Mouse (Mus musculus) hindbrain, postnatal 0 days (tissue): ENCODE results near the gene Ptprm. TPM values are rescaled to one million over a fixed set of nuclear protein-coding genes. Genes with fewer than 3 reads are reported as not detected.

Source experiments
- ATAC-seq: fragments of 200-750 bp; cut with Nextera tagmentation; 2 replicates; pipeline ENCODE4 v1.8.0; 2017; ENCODE audit warnings: mild to moderate bottlenecking, moderate TSS enrichment, moderate library complexity
- DNase-seq: peaks from one replicate; pipeline ENCODE4 v3.0.0-alpha.2; 2015; ENCODE audit warnings: low spot score
- H3K27ac ChIP-seq: fragments of 300-500 bp; sonication (generic); 2 replicates; pipeline ENCODE4 v1.5.1; 2014; ENCODE audit warnings: mild to moderate bottlenecking
- H3K27me3 ChIP-seq: fragments of 300-500 bp; sonication (generic); 2 replicates; pipeline ENCODE4 v1.6.1; 2014; ENCODE audit warnings: low read length, mixed read lengths; ENCODE audit not compliant: insufficient read depth
- H3K36me3 ChIP-seq: fragments of 300-500 bp; sonication (generic); 2 replicates; pipeline ENCODE4 v1.6.1; 2014; ENCODE audit warnings: low read length, mixed read lengths; ENCODE audit not compliant: insufficient read depth
- H3K4me1 ChIP-seq: fragments of 300-500 bp; sonication (generic); 2 replicates; pipeline ENCODE4 v1.6.1; 2014; ENCODE audit warnings: antibody characterized with exemption, low read length, mixed read lengths; ENCODE audit not compliant: insufficient read depth
- H3K4me2 ChIP-seq: fragments of 300-500 bp; sonication (generic); 2 replicates; pipeline ENCODE4 v1.6.1; 2014; ENCODE audit warnings: low read depth, mild to moderate bottlenecking, low read length, moderate library complexity, mixed read lengths
- H3K4me3 ChIP-seq: fragments of 300-500 bp; sonication (generic); 2 replicates; pipeline ENCODE4 v1.5.1; 2014; ENCODE audit warnings: low read length
- H3K9ac ChIP-seq: fragments of 300-500 bp; sonication (generic); replicated peaks from 2 replicates; pipeline ENCODE4 v1.6.1; 2014; ENCODE audit warnings: mild to moderate bottlenecking, low read length, moderate library complexity, mixed read lengths
- H3K9me3 ChIP-seq: fragments of 300-500 bp; sonication (generic); 2 replicates; pipeline ENCODE4 v1.6.1; 2016; ENCODE audit warnings: low read length, mixed read lengths
- CTCF ChIP-seq: IDR thresholded peaks from 2 replicates; pipeline ENCODE4 v1.5.1; 2016; ENCODE audit warnings: antibody characterized with exemption, control low read depth, low read depth
- WGBS: fragments of 180-500 bp; shearing (Covaris S2); extraction: QIAGEN DNeasy Blood & Tissue Kit; methylation state at CpG from one replicate; pipeline ENCODE4 v1.1.7; 2014; 5-methylcytosine and 5-hydroxymethylcytosine counted together
- polyA plus RNA-seq: library from polyadenylated mRNA; unstranded; fragments of >200 nt; fragmentation: Nextera tagmentation; extraction: Ambion mirVana; gene quantifications from 2 replicates; pipeline ENCODE4 v1.2.1, GENCODE M21; 2015
- total RNA-seq: library from RNA; depleted of rRNA; stranded (reverse); fragments of >200 nt; gene quantifications from 2 replicates; pipeline ENCODE4 v1.2.3, GENCODE M21; 2014; rRNA removed

The Ptprm gene
- total RNA-seq (52.4 and 63.6 TPM in 2 replicates), polyA plus RNA-seq (19.3 and 19.9 TPM in 2 replicates)

GRCm38 (mm10) chr17:67354451-67355011, at the start of gene Ptprm:
Gene Ptprm (minus strand): TSS chr17:67354457.
- H3K4me2 ChIP-seq, result peak within 1 kb of the TSS; percentile 87
- peak within 1 kb of the TSS; percentile 70 for H3K9ac ChIP-seq
- no peak for TF ChIP-seq CTCF
- peak; percentile 95 for ATAC-seq
- no peaks in the 10 kb centered on the region for H3K36me3 ChIP-seq
- no peaks in the 10 kb centered on the region for H3K9me3 ChIP-seq
- peak within 1 kb of the TSS; percentile 79 for H3K4me3 ChIP-seq
- no peaks in the 10 kb centered on the region for H3K27me3 ChIP-seq
- WGBS, result under 1% methylated on average over 37 of the region's 73 CpGs
- no peaks in the 10 kb centered on the region for H3K4me1 ChIP-seq
- H3K27ac ChIP-seq, result peak within 1 kb of the TSS; percentile 74
- peak; percentile 92 for DNase-seq

DNA sequence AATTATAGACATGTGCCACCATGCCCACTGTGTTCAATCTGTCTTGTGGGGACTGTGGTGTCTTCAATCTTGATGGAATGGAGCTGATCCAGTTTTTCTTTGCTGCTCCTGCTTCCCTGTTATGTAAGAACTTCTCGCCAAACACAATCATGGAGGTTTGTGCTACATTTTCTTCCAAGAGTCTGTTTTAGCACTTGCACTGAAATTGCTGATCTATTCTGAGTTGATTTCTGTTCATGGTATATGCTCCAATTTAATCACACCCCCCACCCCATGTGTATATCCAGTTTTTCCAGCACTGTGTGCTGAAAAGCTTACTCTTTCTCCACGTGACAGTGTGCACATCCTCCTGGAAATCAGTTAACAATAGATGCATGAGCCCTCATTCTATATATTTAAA, 41.9 kb upstream of the Ptprm start:
- Histone ChIP-seq H3K36me3 (no peaks in the 10 kb centered on the region), H3K4me2 (no peak overlapping the region), H3K4me3 (no peak overlapping the region), H3K9me3 (no peaks in the 10 kb centered on the region), H3K9ac (no peak overlapping the region), H3K27me3 (no peaks in the 10 kb centered on the region), H3K4me1 (no peaks in the 10 kb centered on the region), H3K27ac (no peak overlapping the region)
- TF ChIP-seq CTCF, result no peak
- ATAC-seq (no peak), DNase-seq (no peak)
- WGBS, result 83% methylated on average over 2 of the region's 2 CpGs

DNA sequence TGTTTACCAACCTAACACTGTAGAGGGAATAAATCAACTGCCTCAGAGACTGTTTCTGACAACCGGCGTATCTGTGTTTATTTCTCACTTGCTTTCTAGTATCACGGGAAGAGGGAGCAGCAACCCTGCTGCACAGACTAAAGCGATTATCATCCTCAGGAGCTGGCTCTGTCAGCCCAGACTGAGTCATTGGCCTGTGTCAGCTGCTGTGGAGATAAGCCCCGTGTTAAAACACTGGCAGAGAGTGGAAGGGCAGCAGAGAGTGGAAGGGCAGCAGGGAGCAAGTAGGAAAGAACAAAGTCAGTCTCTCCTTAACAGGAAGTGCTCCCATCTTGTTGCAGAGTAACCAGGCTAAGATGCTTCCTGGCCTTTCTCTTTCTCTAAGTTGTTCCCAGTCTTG, 36.6 kb upstream of the Ptprm start:
- TF ChIP-seq CTCF, result no peak
- DNase-seq (no peak), ATAC-seq (no peak)
- Histone ChIP-seq H3K9me3 (no peaks in the 10 kb centered on the region), H3K4me1 (no peaks in the 10 kb centered on the region), H3K27ac (no peak overlapping the region), H3K4me2 (no peak overlapping the region), H3K4me3 (no peak overlapping the region), H3K9ac (no peak overlapping the region), H3K27me3 (no peaks in the 10 kb centered on the region), H3K36me3 (no peaks in the 10 kb centered on the region)
- 57% methylated on average over 5 of the region's 5 CpGs for WGBS

DNA sequence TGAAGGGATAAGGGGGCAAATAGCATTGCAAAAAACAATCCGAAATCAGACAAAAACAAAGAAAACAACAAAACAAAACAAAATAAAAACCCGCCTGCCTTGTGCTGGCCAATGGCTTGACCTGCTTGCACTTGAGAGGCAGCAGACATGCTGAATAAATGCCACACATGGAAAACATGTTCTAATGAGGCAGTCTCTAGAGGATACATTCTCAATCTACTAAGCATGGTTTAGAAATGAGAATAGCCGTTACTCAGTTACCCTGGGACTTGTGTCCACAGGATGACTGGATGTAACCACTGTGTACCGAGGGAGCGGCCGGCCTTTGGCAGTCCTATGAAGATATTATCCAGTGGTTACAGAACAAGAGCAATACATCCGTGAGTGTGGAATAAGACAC, 33.9 kb upstream of the Ptprm start:
- no peak overlapping the region for H3K4me2 ChIP-seq
- no peak for DNase-seq
- 80% methylated on average over 7 of the region's 7 CpGs for WGBS
- H3K36me3 ChIP-seq, result no peaks in the 10 kb centered on the region
- no peaks in the 10 kb centered on the region for H3K27me3 ChIP-seq
- TF ChIP-seq CTCF, result no peak
- H3K4me1 ChIP-seq, result no peaks in the 10 kb centered on the region
- no peak overlapping the region for H3K9ac ChIP-seq
- no peaks in the 10 kb centered on the region for H3K9me3 ChIP-seq
- H3K27ac ChIP-seq, result no peak overlapping the region
- H3K4me3 ChIP-seq, result no peak overlapping the region
- no peak for ATAC-seq

DNA sequence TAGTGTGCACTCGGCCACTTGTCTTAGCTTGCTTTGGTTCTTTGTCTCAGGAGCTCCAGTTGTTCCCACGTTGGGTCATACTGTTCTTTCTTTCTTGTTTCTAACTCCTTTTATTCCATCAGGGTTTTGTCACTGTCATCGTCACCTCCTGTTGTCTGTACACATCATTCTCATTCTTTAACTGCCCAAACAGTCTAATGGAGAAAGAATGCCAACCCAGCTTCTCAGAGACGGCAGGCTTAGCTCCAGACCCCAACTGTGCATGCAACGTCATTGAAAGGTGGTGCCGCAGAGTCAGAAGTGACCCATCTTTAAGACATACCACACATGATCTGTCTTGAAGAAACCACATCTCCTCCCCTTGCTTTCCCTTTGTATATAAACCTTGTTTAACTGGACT, 31.0 kb upstream of the Ptprm start:
- Histone ChIP-seq H3K4me1 (no peaks in the 10 kb centered on the region), H3K27ac (no peak overlapping the region), H3K4me2 (no peak overlapping the region), H3K9ac (no peak overlapping the region), H3K36me3 (no peaks in the 10 kb centered on the region), H3K27me3 (no peaks in the 10 kb centered on the region), H3K4me3 (no peak overlapping the region), H3K9me3 (no peaks in the 10 kb centered on the region)
- no peak for ATAC-seq
- no peak for TF ChIP-seq CTCF
- WGBS, result 42% methylated on average over 6 of the region's 6 CpGs
- DNase-seq, result no peak

DNA sequence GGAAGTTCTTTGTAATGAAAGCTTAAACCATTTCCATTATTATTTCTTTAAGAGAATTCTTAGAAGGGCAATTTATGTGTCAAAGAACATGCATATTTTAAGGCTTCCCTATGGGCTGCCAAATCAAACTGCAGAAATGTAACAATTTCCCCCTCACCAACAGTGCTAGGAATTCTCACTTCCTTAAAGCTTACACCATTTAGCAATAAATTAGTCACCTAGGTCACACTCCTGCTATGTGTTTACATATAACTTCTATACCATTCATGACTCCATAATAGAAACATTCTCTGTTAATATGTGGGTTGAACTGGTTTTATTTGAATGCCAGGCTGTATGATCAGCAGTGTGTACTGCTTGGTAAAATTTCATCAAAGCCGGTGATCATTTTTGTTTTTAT, 29.4 kb upstream of the Ptprm start:
- WGBS, result 94% methylated on average over 1 of the region's 1 CpGs
- Histone ChIP-seq H3K9ac (no peak overlapping the region), H3K27me3 (no peaks in the 10 kb centered on the region), H3K27ac (no peak overlapping the region), H3K4me1 (no peaks in the 10 kb centered on the region), H3K9me3 (no peaks in the 10 kb centered on the region), H3K4me3 (no peak overlapping the region), H3K4me2 (no peak overlapping the region), H3K36me3 (no peaks in the 10 kb centered on the region)
- ATAC-seq (no peak), DNase-seq (no peak)
- TF ChIP-seq CTCF, result no peak

- TF ChIP-seq CTCF, result no peak
- no peak overlapping the region for H3K4me2 ChIP-seq
- no peak for ATAC-seq
- H3K4me3 ChIP-seq, result no peak overlapping the region
- H3K36me3 ChIP-seq, result no peaks in the 10 kb centered on the region
- no peak overlapping the region for H3K9ac ChIP-seq
- H3K27ac ChIP-seq, result no peak overlapping the region
- H3K27me3 ChIP-seq, result no peaks in the 10 kb centered on the region
- no peaks in the 10 kb centered on the region for H3K4me1 ChIP-seq
- WGBS, result 90% methylated on average over 5 of the region's 5 CpGs
- H3K9me3 ChIP-seq, result no peaks in the 10 kb centered on the region
- no peak for DNase-seq
Measured at GRCm38 (mm10) chr17:67381618-67382017, 27.4 kb upstream of the Ptprm start.
